Mouse (Mus musculus) lung, adult 2 months (tissue): ENCODE results near the gene Islr. TPM values are rescaled to one million over a fixed set of nuclear protein-coding genes. Genes with fewer than 3 reads are reported as not detected.
A peak's percentile ranks its signal among the peaks of the same experiment; 100 is the strongest.
"Not testable (repeated sequence)": the region's sequence is repeated elsewhere in the genome, so short reads cannot be mapped to it uniquely, and the experiment has no call there.

ENCODE experiments used
- DNase-seq: peaks from one replicate; pipeline ENCODE4 v3.0.0; 2022
- H3K4me1 ChIP-seq: fragments of 200-500 bp; 2 replicates; pipeline ENCODE4 v1.6.1; 2011; ENCODE audit warnings: low read length; ENCODE audit not compliant: control insufficient read depth, insufficient read depth
- H3K4me3 ChIP-seq: fragments of 200-500 bp; replicated peaks from 2 replicates; pipeline ENCODE3; 2011; ENCODE audit warnings: low read depth, mild to moderate bottlenecking, control low read depth, low read length; ENCODE audit errors: extremely low read depth
- CTCF ChIP-seq: fragments of 200-500 bp; IDR thresholded peaks from 2 replicates; pipeline ENCODE4 v1.5.1; 2011; ENCODE audit warnings: mild to moderate bottlenecking, low read length, control low read depth; ENCODE audit not compliant: insufficient read depth
- POLR2A ChIP-seq: fragments of 200-500 bp; IDR thresholded peaks from 2 replicates; pipeline ENCODE4 v1.6.1; 2011; ENCODE audit warnings: low read depth, mild to moderate bottlenecking, control low read depth, low read length, borderline replicate concordance; ENCODE audit errors: extremely low read depth
- WGBS: fragments of 180-500 bp; shearing (Covaris S2); methylation state at CpG from one replicate; pipeline ENCODE4 v1.1.7; 2018; 5-methylcytosine and 5-hydroxymethylcytosine counted together
- polyA plus RNA-seq: library from polyadenylated mRNA; depleted of rRNA; stranded (reverse); fragments of >200 nt; gene quantifications from 2 replicates; pipeline ENCODE4 v1.2.3, GENCODE M21; 2012; rRNA removed

The Islr gene
- 62.6 and 74.0 TPM in 2 replicates for polyA plus RNA-seq

- H3K4me3 ChIP-seq = peak within 1 kb of the TSS; percentile 51
- DNase-seq = peak; percentile 56
- TF ChIP-seq POLR2A (no peak), CTCF (peak; percentile 55)
- WGBS = 5% methylated on average over 42 of the region's 42 CpGs
- 0 out of 2 replicates have a peak, but pooled peaks cover 5% of the 10 kb centered on the region for H3K4me1 ChIP-seq
Measured at GRCm38 (mm10) chr9:58203516-58204447, at the start of gene Islr, which contains the start of gene Islr2. Gene Islr (minus strand): TSS chr9:58204306. Gene Islr2 (minus strand): TSS chr9:58204319.

GRCm38 (mm10) chr9:58253805-58254122 is 49.7 kb upstream of the Islr start:
- peak overlapping the region; percentile 75 for H3K4me3 ChIP-seq
- not testable (repeated sequence) for H3K4me1 ChIP-seq, DNase-seq
- WGBS = 54% methylated on average over 5 of the region's 5 CpGs

GRCm38 (mm10) chr9:58253033-58253804 is 49.1 kb upstream of the Islr start, which contains the start of gene Stoml1:
Gene Stoml1 (plus strand): TSS chr9:58253164.
- peak within 1 kb of the TSS; percentile 75 for H3K4me3 ChIP-seq
- WGBS = 1% methylated on average over 31 of the region's 31 CpGs
- TF ChIP-seq CTCF = peak; percentile 81
- TF ChIP-seq POLR2A = peak; percentile 83; the same call in 1 of the 2 replicates
- peaks cover 4% of the 10 kb centered on the region for H3K4me1 ChIP-seq
- DNase-seq = peak; percentile 94

- WGBS = 82% methylated on average over 1 of the region's 1 CpGs
- DNase-seq, H3K4me1 ChIP-seq, H3K4me3 ChIP-seq: not testable (repeated sequence)
Measured at GRCm38 (mm10) chr9:58250730-58251129, 46.6 kb upstream of the Islr start.

GRCm38 (mm10) chr9:58250322-58250721 is 46.2 kb upstream of the Islr start:
- WGBS = 71% methylated on average over 8 of the region's 8 CpGs
- Histone ChIP-seq H3K4me3 (no peak overlapping the region), H3K4me1 (peaks cover 9% of the 10 kb centered on the region)
- DNase-seq = no peak
- TF ChIP-seq POLR2A = no peak
- no peak for TF ChIP-seq CTCF

- WGBS = under 1% methylated on average over 16 of the region's 16 CpGs
- DNase-seq = peak; percentile 81
- TF ChIP-seq CTCF = no peak
- 0 out of 2 replicates have a peak, but pooled peaks have one; percentile 32 for TF ChIP-seq POLR2A
- Histone ChIP-seq H3K4me1 (peaks cover 9% of the 10 kb centered on the region), H3K4me3 (peak within 1 kb of the TSS; percentile 92)
Measured at GRCm38 (mm10) chr9:58249592-58250192, 45.6 kb upstream of the Islr start, which contains the start of gene Pml. Gene Pml (minus strand): TSS chr9:58249786.

- peak overlapping the region; percentile 92 for H3K4me3 ChIP-seq
- TF ChIP-seq CTCF = no peak
- TF ChIP-seq POLR2A = no peak
- WGBS = 6% methylated on average over 7 of the region's 7 CpGs
- H3K4me1 ChIP-seq = peaks cover 12% of the 10 kb centered on the region
- no peak for DNase-seq
Measured at GRCm38 (mm10) chr9:58248746-58249413, 44.8 kb upstream of the Islr start.

- Histone ChIP-seq H3K4me3 (peak overlapping the region; percentile 17), H3K4me1 (peaks cover 15% of the 10 kb centered on the region)
- TF ChIP-seq POLR2A = no peak
- TF ChIP-seq CTCF = peak; percentile 72
- WGBS = 10% methylated on average over 25 of the region's 25 CpGs
- peak; percentile 76 for DNase-seq
Measured at GRCm38 (mm10) chr9:58247064-58247759, 43.1 kb upstream of the Islr start.

- 40% methylated on average over 4 of the region's 4 CpGs for whole genome bisulfite sequencing
- H3K4me1 ChIP-seq = peaks cover 20% of the 10 kb centered on the region
- TF ChIP-seq POLR2A (no peak), CTCF (no peak)
- no peak overlapping the region for H3K4me3 ChIP-seq
- no peak for DNase-seq
Measured at GRCm38 (mm10) chr9:58246083-58246591, 42.0 kb upstream of the Islr start.
